Mouse (Mus musculus): ENCODE measurements around the gene Zfp869. TPM values are rescaled to one million over a fixed set of nuclear protein-coding genes. Genes with fewer than 3 reads are reported as not detected.

Gene Zfp869
- polyA plus RNA-seq (2017; shearing (Covaris generic)): 59.3 TPM

DNA sequence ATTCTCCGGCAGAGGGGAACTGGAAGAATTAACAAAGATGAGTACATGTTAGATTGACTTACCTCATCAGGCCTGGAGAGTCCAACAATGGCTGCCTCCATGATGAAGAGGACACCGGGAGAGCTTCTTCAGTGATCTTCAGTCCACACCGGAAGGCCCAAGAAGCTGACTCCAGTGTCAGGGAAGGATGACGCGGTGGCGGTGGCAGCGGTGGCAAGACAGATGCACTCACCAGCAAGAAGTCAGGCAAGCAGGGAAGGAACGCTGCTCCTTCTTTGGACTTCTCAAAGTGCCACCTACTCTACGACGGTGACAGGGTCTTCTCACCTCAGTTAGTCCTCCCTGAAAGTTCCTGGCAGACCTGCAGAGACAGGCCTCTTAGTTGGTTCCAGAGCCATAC lies at the start of gene Zfp869:
TSS of gene Zfp869 (minus strand) at position 101 of the 400 bp plus-strand sequence.

DNA sequence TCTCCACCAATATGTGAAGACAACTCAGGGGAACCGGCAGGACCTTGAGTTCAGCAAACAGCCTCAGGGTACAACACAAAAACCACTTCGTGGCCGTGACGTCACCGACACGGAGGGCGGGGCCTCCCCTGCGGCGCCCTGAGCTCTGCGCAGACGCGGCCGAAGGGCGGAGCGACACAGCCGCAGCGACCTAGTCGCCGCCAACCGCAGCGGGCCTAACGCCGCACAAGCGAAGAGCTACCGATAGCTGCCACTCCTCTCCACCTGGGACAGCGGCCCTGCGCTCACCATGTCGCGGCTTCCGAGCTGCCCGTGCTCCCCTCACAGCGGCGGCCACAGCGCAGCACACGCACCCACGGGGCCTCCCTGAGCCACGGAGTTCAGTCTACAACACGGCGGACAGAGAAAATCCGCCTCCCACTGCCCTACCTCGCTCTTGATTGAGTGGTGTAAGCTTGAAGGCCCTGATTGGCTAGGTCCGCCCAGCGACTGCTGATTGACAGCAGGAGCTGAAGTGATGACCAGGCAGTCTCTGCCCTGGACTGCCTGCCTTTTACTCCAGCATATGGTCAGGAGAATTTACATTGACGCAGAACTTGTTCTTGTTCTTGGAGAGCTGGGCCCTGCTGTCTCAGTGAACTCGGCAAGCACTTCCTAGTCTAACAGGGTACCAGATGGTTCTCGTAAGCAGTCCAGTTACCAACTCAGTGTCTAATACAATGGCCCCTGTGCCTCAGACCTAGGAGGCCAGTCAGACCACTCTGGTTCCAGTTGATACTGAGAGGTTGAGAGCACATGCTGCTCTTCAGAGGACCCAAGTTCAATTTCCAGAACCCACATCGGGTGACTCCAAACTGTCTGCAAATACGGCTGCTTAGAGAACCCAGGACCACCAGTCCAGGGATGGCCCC lies 39.3 kb upstream of the Zfp869 start, which contains the start of gene Zfp963:
TSS of gene Zfp963 (minus strand) at position 427 of the 911 bp plus-strand sequence.

Other genes with a start within 250 kb of the Zfp869 start
- not detected for gene Gm7697, start 187.7 kb downstream of the Zfp869 start, polyA plus RNA-seq (2017; shearing (Covaris generic))
- gene Zfp868, start 85.2 kb downstream of the Zfp869 start, polyA plus RNA-seq (2017; shearing (Covaris generic)): 31.6 TPM
- 0.37 TPM for gene Zfp964, start 56.2 kb downstream of the Zfp869 start, polyA plus RNA-seq (2017; shearing (Covaris generic))
- 10.9 TPM for gene Zfp963, start 39.2 kb upstream of the Zfp869 start, polyA plus RNA-seq (2017; shearing (Covaris generic))
- gene Gm20422, start 64.2 kb upstream of the Zfp869 start, polyA plus RNA-seq (2017; shearing (Covaris generic)): not detected
- 20.3 TPM for gene Atp13a1, start 80.4 kb upstream of the Zfp869 start, polyA plus RNA-seq (2017; shearing (Covaris generic))
- 33.3 TPM for gene Zfp866, start 80.5 kb upstream of the Zfp869 start, polyA plus RNA-seq (2017; shearing (Covaris generic))
- 167 TPM for gene Gmip, start 98.0 kb upstream of the Zfp869 start, polyA plus RNA-seq (2017; shearing (Covaris generic))
- 0.61 TPM for gene Lpar2, start 111.7 kb upstream of the Zfp869 start, polyA plus RNA-seq (2017; shearing (Covaris generic))
- gene Pbx4, start 121.8 kb upstream of the Zfp869 start, polyA plus RNA-seq (2017; shearing (Covaris generic)): 26.4 TPM
- not detected for gene Cilp2, start 177.0 kb upstream of the Zfp869 start, polyA plus RNA-seq (2017; shearing (Covaris generic))
- 1.6 TPM for gene Tssk6, start 191.5 kb upstream of the Zfp869 start, polyA plus RNA-seq (2017; shearing (Covaris generic))
- gene Ndufa13, start 191.8 kb upstream of the Zfp869 start, polyA plus RNA-seq (2017; shearing (Covaris generic)): 205 TPM
- 1.1 TPM for gene Yjefn3, start 192.0 kb upstream of the Zfp869 start, polyA plus RNA-seq (2017; shearing (Covaris generic))